Mouse (Mus musculus) CH12.LX (cell line): ENCODE data around the gene Dync1i1.

Experiments
- CHD1 ChIP-seq: IDR thresholded peaks from 2 replicates; pipeline ENCODE4 v1.6.1; 2012; ENCODE audit warnings: low read depth, low read length, improper control_type of control experiment, inconsistent platforms
- CHD2 ChIP-seq: IDR thresholded peaks from 2 replicates; pipeline ENCODE4 v1.6.1; 2011; ENCODE audit warnings: low read length, improper control_type of control experiment
- CTCF ChIP-seq, 2 experiments: IDR thresholded peaks in 1 of 2; conservative IDR thresholded peaks in 1 of 2; 2 replicates each; pipeline ENCODE4 v1.5.1; 2011 to 2012; ENCODE audit warnings: low read depth in 2 of 2, low read length in 2 of 2, improper control_type of control experiment in 1 of 2, inconsistent platforms in 1 of 2, mild to moderate bottlenecking in 1 of 2, moderate library complexity in 1 of 2
- EP300 ChIP-seq: IDR thresholded peaks from 2 replicates; pipeline ENCODE4 v1.6.1; 2011; ENCODE audit warnings: low read length, improper control_type of control experiment
- JUND ChIP-seq: conservative IDR thresholded peaks from 2 replicates; pipeline ENCODE4 v1.6.1; 2011; ENCODE audit warnings: low read depth, low read length, improper control_type of control experiment
- MAX ChIP-seq: IDR thresholded peaks from 2 replicates; pipeline ENCODE4 v1.6.1; 2011; ENCODE audit warnings: low read length, improper control_type of control experiment
- MYC ChIP-seq: IDR thresholded peaks from 2 replicates; pipeline ENCODE4 v1.6.1; 2011; ENCODE audit warnings: low read depth, mild to moderate bottlenecking, improper control_type of control experiment, low read length
- POLR2A ChIP-seq: IDR thresholded peaks from 2 replicates; pipeline ENCODE4 v1.6.1; 2011; ENCODE audit warnings: low read depth, mild to moderate bottlenecking, improper control_type of control experiment, low read length
- ZKSCAN1 ChIP-seq: IDR thresholded peaks from 2 replicates; pipeline ENCODE4 v1.6.1; 2012; ENCODE audit warnings: low read depth, inconsistent platforms, low read length, improper control_type of control experiment, borderline replicate concordance

- TF ChIP-seq MYC (no peak), MAX (no peak), CTCF (conservative IDR thresholded peaks at IDR 0.05 in 1 of 2, IDR thresholded peaks at IDR 0.05 in 1 of 2; ENCODE audit: low read depth in 2 of 2, low read length in 2 of 2) (no peak), JUND (no peak), EP300 (no peak), POLR2A (no peak), CHD1 (no peak), ZKSCAN1 (no peak), CHD2 (no peak)
Measured at GRCm38 (mm10) chr6:5726237-5726670, 815 bp downstream of the Dync1i1 start.
